Mouse (Mus musculus) c-Kit-positive CD71-negative TER-119-negative erythroid progenitor cells, embryonic 14.5 days (primary cell): ENCODE measurements at regions not wholly inside any gene's neighbourhood (a gene's known extent, or its start where the extent isn't known, plus 50 kb on each side); places are given as distances from the start of the nearest gene placed in this dataset.
A peak's percentile ranks its signal among the peaks of the same experiment; 100 is the strongest.

ENCODE experiments used
- DNase-seq: peaks from one replicate; pipeline ENCODE4 v3.0.0-alpha.2; 2013; ENCODE audit warnings: low read depth

- no peak for DNase-seq
These were observed 200.6 kb downstream of the Tgfb2 start for GRCm38 (mm10) chr1:186505051-186505711.

- no peak for DNase-seq
These were observed 204.1 kb downstream of the Tgfb2 start for GRCm38 (mm10) chr1:186501726-186502125.

- DNase-seq: no peak
These were observed 207.9 kb downstream of the Tgfb2 start for GRCm38 (mm10) chr1:186497872-186498271.

- DNase-seq: no peak
These were observed 208.5 kb downstream of the Tgfb2 start for GRCm38 (mm10) chr1:186497333-186497732.

- no peak for DNase-seq
These were observed 211.4 kb downstream of the Tgfb2 start for GRCm38 (mm10) chr1:186494411-186494783.

GRCm38 (mm10) chr1:186493664-186494410 lies 212.0 kb downstream of the Tgfb2 start:
- DNase-seq: no peak

DNA sequence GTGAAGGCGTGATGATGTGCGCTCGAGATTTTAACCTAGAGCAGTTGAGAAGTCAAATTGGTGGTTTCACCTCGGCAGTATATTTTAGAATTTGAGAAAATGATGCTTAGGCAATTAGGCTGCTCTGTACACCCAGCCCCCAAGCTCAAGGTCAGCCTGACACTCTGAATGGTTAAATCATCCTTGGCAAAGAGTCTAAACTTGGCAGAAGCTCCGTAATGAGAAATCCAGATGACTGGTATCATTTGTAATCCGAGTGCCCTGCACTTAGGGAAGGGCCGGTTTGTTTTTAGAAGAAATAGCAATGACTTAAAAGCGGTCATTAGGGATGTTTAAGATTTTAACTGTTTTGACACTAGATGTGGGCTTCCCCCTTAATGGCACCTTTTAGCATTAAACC lies 223.6 kb downstream of the Tgfb2 start:
- DNase-seq: no peak

GRCm38 (mm10) chr1:186480019-186480418 lies 225.8 kb downstream of the Tgfb2 start:
- no peak for DNase-seq

DNA sequence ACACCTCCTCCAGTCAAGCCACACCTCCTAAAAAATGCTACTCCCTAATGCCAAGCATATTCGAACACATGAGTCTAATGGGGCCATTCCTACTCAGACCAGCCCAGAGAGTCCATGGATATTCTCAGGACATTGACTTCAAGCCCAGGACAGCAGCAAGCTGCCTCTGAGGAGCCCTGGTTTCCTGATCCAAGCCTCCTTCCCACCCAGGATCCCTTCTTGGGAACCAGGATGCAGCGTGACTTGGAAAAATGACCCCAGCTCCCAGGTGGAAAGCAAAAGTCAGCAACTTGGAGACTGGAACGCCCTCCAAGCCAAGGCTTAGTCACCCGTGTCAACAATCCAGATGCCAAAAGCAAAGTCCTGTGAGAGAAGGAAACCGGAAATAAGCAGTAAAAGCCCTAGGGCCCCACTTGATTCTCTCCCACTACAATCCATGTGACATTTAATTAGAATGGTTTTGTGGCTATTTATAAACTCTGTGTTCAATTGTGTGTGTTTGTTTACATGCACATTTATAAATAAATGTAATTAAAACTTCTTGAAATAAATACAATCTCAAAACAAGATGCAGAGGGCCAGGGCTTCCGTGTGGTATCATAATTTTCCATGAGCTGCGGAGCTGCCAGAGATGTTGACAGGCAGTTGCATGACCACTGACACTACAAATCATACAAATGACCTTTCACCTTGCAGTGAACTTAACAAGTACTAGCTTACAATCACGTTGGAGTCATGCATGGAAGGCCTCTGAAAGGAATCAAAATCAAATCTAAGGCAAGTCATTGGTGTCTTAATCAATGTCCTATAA lies 227.2 kb downstream of the Tgfb2 start:
- no peak for DNase-seq

GRCm38 (mm10) chr1:186474844-186475243 lies 230.9 kb downstream of the Tgfb2 start:
- no peak for DNase-seq

DNA sequence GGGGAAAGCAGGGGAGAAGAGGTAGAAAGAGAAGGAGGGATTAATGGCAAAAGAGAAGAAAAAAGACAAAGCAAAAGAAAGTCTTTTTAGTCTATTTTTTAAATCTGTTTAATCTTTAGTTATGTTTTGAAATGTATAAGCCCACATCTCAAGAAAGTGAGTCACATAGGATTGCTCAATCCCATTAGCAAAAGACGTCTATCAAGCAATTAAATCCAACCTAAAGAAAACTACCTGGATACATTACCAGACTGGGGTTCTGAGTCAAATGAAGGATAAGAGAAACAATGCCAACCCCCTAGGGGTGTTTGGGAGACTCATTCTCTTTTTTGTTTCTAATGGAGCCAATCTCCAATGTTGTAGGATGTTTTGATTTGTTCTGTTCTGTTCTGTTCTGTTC lies 231.4 kb downstream of the Tgfb2 start:
- no peak for DNase-seq

DNA sequence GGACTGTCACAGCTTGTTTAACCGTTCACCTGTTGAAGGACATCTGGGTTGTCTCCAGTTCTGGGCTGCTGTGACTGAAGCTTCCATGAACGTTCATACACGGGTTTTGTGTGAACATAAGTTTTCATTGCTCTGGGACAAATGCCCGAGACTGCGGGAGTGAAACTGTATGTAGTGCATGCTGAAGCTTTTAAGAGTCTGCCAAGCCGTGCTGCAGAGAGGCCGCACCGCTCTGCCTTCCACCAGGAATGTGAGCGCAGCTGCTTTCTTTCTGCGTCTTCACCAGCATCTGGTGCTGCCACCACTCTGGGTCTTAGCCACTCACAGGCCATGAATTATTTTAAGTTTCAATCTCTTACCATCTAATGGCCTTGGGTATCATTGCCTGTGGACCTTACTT lies 232.8 kb downstream of the Tgfb2 start:
- no peak for DNase-seq

DNA sequence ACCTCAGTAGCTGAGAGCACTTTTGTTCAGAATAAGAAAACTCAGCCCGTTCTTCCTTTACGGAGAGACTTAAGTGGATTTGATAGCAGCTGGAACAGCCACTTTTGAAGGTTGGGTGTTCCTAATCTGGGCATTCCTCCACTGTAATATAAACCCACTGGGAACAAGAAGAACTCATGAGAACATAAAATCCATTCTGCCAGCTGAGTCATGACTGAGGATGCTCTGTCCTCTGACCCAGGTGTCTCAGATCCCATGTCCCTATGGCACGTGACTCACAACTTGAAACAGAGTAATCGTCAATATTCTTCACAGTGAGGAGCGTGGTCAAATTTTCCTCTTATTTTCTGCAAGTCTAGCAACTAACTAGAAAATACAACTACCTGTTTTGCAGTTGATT lies 240.3 kb downstream of the Tgfb2 start:
- DNase-seq: no peak

- no peak for DNase-seq
These were observed 245.0 kb downstream of the Tgfb2 start for GRCm38 (mm10) chr1:186460742-186461141.

DNA sequence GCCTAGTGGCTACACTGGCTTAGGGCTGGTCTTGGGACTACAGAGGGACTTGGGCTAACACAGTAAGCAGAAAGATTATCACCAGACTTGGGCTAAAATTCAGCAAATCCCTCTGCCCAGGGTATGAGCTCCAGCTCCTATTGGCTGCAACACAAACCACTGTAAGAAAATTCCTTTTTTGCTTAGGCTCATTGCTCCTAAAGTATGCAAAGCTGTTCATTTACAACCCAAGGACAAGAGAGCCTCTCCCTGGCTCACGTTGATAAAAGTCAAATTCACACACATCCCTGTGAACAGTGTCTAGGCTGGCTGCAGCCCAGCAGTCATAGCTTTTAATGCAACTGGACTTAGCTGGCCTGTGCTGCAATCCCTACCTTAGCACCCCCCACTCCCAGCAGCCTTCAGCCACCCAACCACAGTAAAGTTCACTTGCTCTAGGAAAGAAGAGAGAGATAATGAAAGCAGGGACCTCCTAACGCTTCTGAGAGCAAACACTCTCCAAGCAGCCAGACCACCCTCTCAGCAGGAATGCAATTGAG lies 247.6 kb downstream of the Tgfb2 start:
- no peak for DNase-seq

DNA sequence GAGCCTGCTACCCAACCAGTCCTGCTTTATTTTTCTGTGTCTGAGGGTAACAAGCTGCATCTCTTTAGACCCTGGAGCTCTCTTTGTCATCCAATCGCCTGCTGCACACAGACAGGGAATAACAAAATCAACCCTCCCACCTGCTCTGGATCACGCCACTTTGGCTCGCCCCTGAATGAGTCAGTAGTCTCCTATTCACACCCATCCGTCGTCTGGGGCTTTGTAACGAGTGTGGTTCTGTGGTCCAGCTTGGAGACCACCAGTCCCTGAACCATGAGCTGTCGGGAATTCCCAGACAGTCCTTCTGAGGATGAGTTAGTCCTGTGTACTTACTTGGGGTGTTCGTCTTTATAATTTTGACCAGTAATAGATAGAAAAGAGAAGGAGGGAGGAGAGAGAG lies 248.7 kb downstream of the Tgfb2 start:
- DNase-seq: no peak

- peak; percentile 13 for DNase-seq
These were observed 249.7 kb downstream of the Tgfb2 start for GRCm38 (mm10) chr1:186456131-186456530.

- no peak for DNase-seq
These were observed 250.6 kb downstream of the Tgfb2 start for GRCm38 (mm10) chr1:186455177-186455660.

- DNase-seq: no peak
These were observed 251.2 kb downstream of the Tgfb2 start for GRCm38 (mm10) chr1:186454393-186455085.

DNA sequence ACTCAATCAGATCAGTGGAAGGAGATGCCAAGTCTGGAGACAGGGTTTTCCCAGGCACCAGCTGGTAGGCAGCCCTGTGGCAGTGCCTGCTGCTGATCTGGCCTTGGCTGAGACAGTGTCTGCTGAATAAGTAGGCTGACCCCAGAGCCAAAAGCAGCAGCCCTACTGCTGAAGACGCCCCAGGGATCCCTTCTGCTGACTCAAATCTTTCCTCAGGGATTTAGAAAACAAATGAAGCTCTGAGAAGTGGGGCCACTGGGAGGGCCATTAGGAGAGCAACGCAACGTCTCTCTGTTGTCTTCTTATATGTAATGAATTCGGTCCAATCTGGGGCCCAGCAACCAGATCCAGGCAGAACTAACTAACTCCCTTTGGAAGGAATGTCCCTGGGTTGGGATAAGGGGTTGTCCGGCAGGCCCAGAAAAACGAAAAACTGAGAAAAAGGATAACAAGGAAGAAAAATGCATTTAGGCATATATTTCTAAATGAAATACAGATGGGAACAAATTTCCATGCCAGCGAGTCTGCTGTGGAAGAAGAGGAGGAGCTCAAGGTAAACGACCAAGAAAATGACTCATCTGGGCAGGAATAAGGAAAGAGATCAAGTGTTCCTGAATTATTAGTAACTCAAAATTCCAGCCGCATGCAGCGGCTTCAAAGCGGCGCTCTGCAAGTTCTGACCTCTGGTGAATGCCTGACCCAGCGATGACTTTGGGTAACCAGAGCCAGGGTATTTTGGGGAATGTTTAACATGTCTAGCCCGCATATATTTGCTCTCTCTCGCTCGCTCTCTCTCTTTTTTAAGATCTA lies 256.7 kb downstream of the Tgfb2 start:
- DNase-seq: no peak

DNA sequence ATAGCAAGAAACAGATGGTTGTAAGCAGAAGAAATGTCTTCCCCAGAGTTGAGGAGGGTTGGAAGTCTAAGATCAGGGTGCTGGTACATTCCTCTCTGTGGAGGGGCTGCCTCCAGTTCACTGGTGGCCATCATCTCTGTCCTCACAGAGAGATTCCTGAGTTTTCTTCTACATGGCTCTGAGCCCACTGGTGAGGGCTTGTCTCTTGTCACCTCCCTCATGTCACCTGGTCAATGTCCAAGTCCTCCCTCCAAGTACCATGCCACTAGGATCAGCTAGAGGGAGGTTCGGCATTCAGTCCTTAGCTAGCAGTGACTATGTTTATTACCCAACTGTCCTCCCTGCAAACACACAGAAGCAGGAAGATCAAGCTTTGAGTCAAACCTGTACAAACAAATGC lies 258.3 kb downstream of the Tgfb2 start:
- DNase-seq: no peak
